Mouse (Mus musculus): ENCODE data around the gene Spock2. TPM values are rescaled to one million over a fixed set of nuclear protein-coding genes. Genes with fewer than 3 reads are reported as not detected.

The Spock2 gene
- polyA plus RNA-seq, 1 experiment from 2014 or later, result 10.8 TPM

- H3K4me3 ChIP-seq, result no peak overlapping the region
- ATAC-seq (ENCODE audit: insufficient number of reproducible peaks, insufficient read depth, low FRiP score, low TSS enrichment), result no peak
- H3K9me3 ChIP-seq, result no peaks in the 10 kb centered on the region
- WGBS, result 86% methylated on average over 8 of the region's 8 CpGs
- H3K27ac ChIP-seq, result no peak overlapping the region
- H3K4me1 ChIP-seq, result peaks cover 12% of the 10 kb centered on the region
- no peak overlapping the region for H3K4me2 ChIP-seq (replicated peaks)
- H3K27me3 ChIP-seq, result peaks cover 67% of the 10 kb centered on the region
- H3K9ac ChIP-seq, result no peak overlapping the region
- H3K36me3 ChIP-seq, result no peaks in the 10 kb centered on the region
Observed at GRCm38 (mm10) chr10:60109336-60109735, 3.3 kb downstream of the Spock2 start.

- ATAC-seq (ENCODE audit: insufficient number of reproducible peaks, insufficient read depth, low FRiP score, low TSS enrichment), result no peak
- no peak overlapping the region for H3K4me3 ChIP-seq
- 81% methylated on average over 8 of the region's 8 CpGs for WGBS
- no peak overlapping the region for H3K4me2 ChIP-seq (replicated peaks)
- peaks cover 12% of the 10 kb centered on the region for H3K4me1 ChIP-seq
- H3K36me3 ChIP-seq, result no peaks in the 10 kb centered on the region
- no peaks in the 10 kb centered on the region for H3K9me3 ChIP-seq
- H3K27me3 ChIP-seq, result peaks cover 63% of the 10 kb centered on the region
- no peak overlapping the region for H3K27ac ChIP-seq
- H3K9ac ChIP-seq, result no peak overlapping the region
Observed at GRCm38 (mm10) chr10:60109989-60110388, 4.0 kb downstream of the Spock2 start.

- Histone ChIP-seq H3K36me3 (no peaks in the 10 kb centered on the region), H3K4me1 (peaks cover 16% of the 10 kb centered on the region), H3K4me2 (replicated peaks) (no peak overlapping the region), H3K27ac (no peak overlapping the region), H3K27me3 (peaks cover 55% of the 10 kb centered on the region), H3K9me3 (no peaks in the 10 kb centered on the region), H3K9ac (no peak overlapping the region), H3K4me3 (no peak overlapping the region)
- WGBS, result 88% methylated on average over 10 of the region's 10 CpGs
- ATAC-seq (ENCODE audit: insufficient number of reproducible peaks, insufficient read depth, low FRiP score, low TSS enrichment), result no peak
Observed at GRCm38 (mm10) chr10:60110908-60111475, 5.0 kb downstream of the Spock2 start.

DNA sequence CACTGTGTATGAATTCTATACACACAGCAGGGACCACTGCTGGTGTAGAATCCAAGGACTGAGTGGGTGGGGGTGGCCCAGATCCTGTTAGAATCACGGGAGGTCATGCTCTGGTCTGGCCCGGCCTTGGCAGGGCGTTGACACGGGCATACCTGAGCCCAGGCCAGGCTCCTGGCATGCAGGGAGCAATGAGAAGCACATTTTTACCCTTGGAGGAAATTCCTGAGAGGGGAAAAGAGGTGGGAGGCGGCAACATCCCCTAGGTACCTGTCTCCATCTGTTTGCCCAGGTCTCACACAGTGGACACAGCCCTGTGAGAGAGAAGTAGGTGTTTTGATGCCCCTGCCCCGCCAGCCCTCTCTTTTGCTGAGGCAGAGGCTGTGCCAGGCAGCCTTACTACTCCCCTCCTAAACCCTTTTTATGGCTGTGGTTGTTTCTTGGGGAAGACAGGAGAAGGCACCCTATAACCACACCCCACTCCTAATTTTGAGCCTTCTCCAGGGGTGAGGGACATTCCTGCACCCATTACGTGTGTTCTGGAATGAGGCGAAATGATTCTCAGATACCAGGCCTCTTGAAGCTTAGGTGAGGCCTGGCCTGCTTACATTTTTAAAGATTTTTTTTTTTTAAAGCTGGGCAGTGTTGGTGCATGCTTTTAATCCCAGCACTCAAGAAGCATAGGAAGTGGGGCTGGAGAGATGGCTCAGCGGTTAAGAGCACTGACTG, 8.1 kb downstream of the Spock2 start:
- WGBS, result 90% methylated on average over 9 of the region's 9 CpGs
- no peak overlapping the region for H3K27ac ChIP-seq
- no peaks in the 10 kb centered on the region for H3K9me3 ChIP-seq
- no peak for ATAC-seq (ENCODE audit: insufficient number of reproducible peaks, insufficient read depth, low FRiP score, low TSS enrichment)
- no peaks in the 10 kb centered on the region for H3K36me3 ChIP-seq
- H3K4me2 ChIP-seq (replicated peaks), result no peak overlapping the region
- peaks cover 16% of the 10 kb centered on the region for H3K4me1 ChIP-seq
- H3K27me3 ChIP-seq, result peaks cover 26% of the 10 kb centered on the region
- no peak overlapping the region for H3K4me3 ChIP-seq
- no peak overlapping the region for H3K9ac ChIP-seq

GRCm38 (mm10) chr10:60115345-60116185, 9.5 kb downstream of the Spock2 start:
- Histone ChIP-seq H3K36me3 (no peaks in the 10 kb centered on the region), H3K9me3 (no peaks in the 10 kb centered on the region), H3K27me3 (peaks cover 13% of the 10 kb centered on the region), H3K9ac (no peak overlapping the region), H3K4me2 (replicated peaks) (peak overlapping the region; percentile 38), H3K4me1 (peaks cover 16% of the 10 kb centered on the region), H3K27ac (no peak overlapping the region), H3K4me3 (no peak overlapping the region)
- WGBS, result 7% methylated on average over 14 of the region's 14 CpGs
- ATAC-seq (ENCODE audit: insufficient number of reproducible peaks, insufficient read depth, low FRiP score, low TSS enrichment), result 0 out of 2 replicates have a peak, but pooled peaks have one; percentile 42

DNA sequence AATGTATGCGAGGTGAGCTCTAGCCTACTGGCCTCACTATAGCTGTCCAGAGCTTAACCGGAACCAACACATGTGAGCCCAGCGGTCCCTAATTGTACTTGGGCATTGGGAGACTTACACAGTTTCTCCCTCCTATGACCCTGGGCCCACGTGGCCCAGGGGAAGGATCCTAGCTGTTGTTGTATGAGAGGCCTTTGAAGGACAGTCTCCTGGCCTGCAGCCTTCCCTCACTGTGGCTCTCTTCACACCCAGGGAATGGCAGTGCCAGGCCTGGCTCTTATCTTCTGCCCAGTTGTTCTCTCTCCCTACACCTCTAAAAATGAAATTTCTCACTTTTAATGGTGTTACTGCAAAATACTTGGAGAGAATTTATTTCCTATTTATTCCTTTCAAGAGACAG, 11.0 kb downstream of the Spock2 start:
- no peak overlapping the region for H3K27ac ChIP-seq
- ATAC-seq (ENCODE audit: insufficient number of reproducible peaks, insufficient read depth, low FRiP score, low TSS enrichment), result no peak; the same call in 1 of the 2 replicates
- H3K9me3 ChIP-seq, result no peaks in the 10 kb centered on the region
- H3K4me3 ChIP-seq, result no peak overlapping the region
- H3K36me3 ChIP-seq, result no peaks in the 10 kb centered on the region
- peaks cover 16% of the 10 kb centered on the region for H3K4me1 ChIP-seq
- H3K9ac ChIP-seq, result no peak overlapping the region
- H3K27me3 ChIP-seq, result 0 out of 2 replicates have a peak, but pooled peaks cover 5% of the 10 kb centered on the region
- WGBS, result 40% methylated on average over 4 of the region's 4 CpGs
- H3K4me2 ChIP-seq (replicated peaks), result no peak overlapping the region

DNA sequence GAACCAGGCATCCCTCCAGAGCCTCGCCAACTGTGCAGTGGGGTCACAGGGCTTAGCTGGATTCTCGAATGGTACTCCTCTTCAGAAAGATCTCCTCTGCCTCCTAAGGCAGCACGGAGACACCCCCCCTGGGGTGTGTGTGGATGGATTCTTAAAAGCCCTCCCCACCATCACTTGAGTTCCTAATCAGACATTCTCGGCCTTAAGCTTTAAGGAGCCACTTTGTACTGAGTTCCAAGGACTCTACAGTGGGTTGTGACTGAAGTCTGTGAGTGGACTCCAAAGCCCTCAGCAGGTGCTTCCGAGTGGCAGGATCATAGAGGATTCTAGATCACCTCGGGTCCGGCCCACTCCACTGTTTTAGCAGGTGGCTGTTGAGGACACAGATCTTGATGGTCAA, 12.4 kb downstream of the Spock2 start:
- Histone ChIP-seq H3K9ac (no peak overlapping the region), H3K4me3 (no peak overlapping the region), H3K4me1 (peaks cover 16% of the 10 kb centered on the region), H3K27ac (no peak overlapping the region), H3K36me3 (no peaks in the 10 kb centered on the region), H3K27me3 (0 out of 2 replicates have a peak, but pooled peaks cover 5% of the 10 kb centered on the region), H3K4me2 (replicated peaks) (no peak overlapping the region), H3K9me3 (no peaks in the 10 kb centered on the region)
- ATAC-seq (ENCODE audit: insufficient number of reproducible peaks, insufficient read depth, low FRiP score, low TSS enrichment), result no peak
- WGBS, result 53% methylated on average over 7 of the region's 7 CpGs

DNA sequence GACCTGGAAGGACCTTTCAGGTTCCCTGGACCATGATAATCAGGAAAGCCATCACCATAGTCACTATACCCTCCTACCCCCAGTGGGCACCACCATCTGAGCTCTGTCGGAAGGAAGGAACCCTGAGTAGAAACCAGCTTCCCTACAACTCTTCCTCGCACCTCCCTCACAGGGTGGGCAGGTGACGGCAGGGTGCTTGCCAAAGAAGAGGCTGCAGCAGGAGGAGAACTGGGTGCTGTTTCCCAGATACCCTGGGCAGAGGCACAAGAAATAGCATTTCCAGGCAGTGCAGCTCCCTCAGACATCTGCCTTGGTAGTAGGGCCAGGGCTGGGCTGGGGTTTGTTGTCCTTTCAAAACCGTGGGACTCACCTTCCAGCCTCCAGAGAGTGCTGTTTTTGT, 14.6 kb downstream of the Spock2 start:
- no peak overlapping the region for H3K27ac ChIP-seq
- H3K4me2 ChIP-seq (replicated peaks), result no peak overlapping the region
- H3K4me1 ChIP-seq, result peaks cover 12% of the 10 kb centered on the region
- no peak overlapping the region for H3K4me3 ChIP-seq
- no peak for ATAC-seq (ENCODE audit: insufficient number of reproducible peaks, insufficient read depth, low FRiP score, low TSS enrichment)
- no peaks in the 10 kb centered on the region for H3K36me3 ChIP-seq
- WGBS, result 79% methylated on average over 4 of the region's 4 CpGs
- no peaks in the 10 kb centered on the region for H3K9me3 ChIP-seq
- no peak overlapping the region for H3K9ac ChIP-seq
- no peaks in the 10 kb centered on the region for H3K27me3 ChIP-seq

DNA sequence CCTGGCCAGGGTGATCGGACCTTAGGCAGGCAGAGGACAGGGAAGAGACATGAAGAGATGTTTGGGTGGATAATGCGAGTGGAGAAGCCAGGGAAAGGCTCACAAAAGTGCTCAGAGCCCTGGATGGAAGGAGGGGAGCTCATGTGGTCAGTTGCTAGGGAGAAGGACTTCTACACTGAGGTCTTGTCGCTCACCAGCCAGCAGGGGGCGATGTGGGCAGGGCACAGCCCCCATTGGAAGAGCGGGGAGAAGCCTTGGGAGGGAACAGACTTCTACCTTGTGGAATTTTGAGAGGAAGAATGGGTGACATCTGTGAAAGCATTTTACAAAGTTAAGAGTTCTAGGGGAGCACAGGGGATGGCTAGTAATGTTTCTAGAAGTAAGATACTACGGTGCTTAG, 18.1 kb downstream of the Spock2 start:
- Histone ChIP-seq H3K4me3 (no peak overlapping the region), H3K36me3 (no peaks in the 10 kb centered on the region), H3K27me3 (no peaks in the 10 kb centered on the region), H3K4me2 (replicated peaks) (no peak overlapping the region), H3K9me3 (no peaks in the 10 kb centered on the region), H3K27ac (no peak overlapping the region), H3K9ac (no peak overlapping the region), H3K4me1 (peaks cover 6% of the 10 kb centered on the region; the same call in 1 of the 2 replicates)
- 62% methylated on average over 6 of the region's 6 CpGs for WGBS
- peak; percentile 12; the same call in 1 of the 2 replicates for ATAC-seq (ENCODE audit: insufficient number of reproducible peaks, insufficient read depth, low FRiP score, low TSS enrichment)

GRCm38 (mm10) chr10:60125529-60126327, 19.7 kb downstream of the Spock2 start:
- no peaks in the 10 kb centered on the region for H3K27me3 ChIP-seq
- H3K4me3 ChIP-seq, result no peak overlapping the region
- H3K9ac ChIP-seq, result no peak overlapping the region
- WGBS, result 20% methylated on average over 22 of the region's 22 CpGs
- H3K27ac ChIP-seq, result no peak overlapping the region
- 0 out of 2 replicates have a peak, but pooled peaks have one; percentile 35 for ATAC-seq (ENCODE audit: insufficient number of reproducible peaks, insufficient read depth, low FRiP score, low TSS enrichment)
- peaks cover 6% of the 10 kb centered on the region; the same call in 1 of the 2 replicates for H3K4me1 ChIP-seq
- H3K36me3 ChIP-seq, result no peaks in the 10 kb centered on the region
- peak overlapping the region; percentile 33 for H3K4me2 ChIP-seq (replicated peaks)
- no peaks in the 10 kb centered on the region for H3K9me3 ChIP-seq

DNA sequence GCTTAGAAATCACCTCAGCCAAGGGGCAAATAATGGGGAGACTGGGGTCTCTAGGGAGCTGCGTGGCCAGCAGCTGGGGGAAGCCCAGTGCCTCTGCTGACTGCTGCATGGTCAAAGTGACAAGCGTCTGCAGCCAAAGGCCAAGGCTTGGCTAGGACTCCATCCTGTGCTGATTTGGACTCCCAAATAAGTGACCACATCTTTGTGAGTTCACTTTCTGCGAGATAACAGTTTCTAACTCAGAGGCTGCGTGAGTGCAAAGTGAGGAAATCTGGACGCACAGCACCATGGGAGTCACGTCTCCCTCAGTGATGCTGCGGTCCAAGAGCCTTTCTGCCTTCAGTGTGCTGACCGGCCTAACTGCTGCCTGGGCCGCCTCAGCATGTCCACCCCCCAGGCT, 22.3 kb downstream of the Spock2 start:
- Histone ChIP-seq H3K27ac (no peak overlapping the region), H3K36me3 (no peaks in the 10 kb centered on the region), H3K9me3 (no peaks in the 10 kb centered on the region), H3K9ac (no peak overlapping the region), H3K4me1 (peaks cover 9% of the 10 kb centered on the region), H3K4me3 (no peak overlapping the region), H3K27me3 (no peaks in the 10 kb centered on the region), H3K4me2 (replicated peaks) (no peak overlapping the region)
- no peak for ATAC-seq (ENCODE audit: insufficient number of reproducible peaks, insufficient read depth, low FRiP score, low TSS enrichment)
- 84% methylated on average over 9 of the region's 9 CpGs for WGBS
